Mouse (Mus musculus) forebrain, embryonic 12.5 days (tissue): ENCODE data around the gene Tcte1. TPM values are rescaled to one million over a fixed set of nuclear protein-coding genes. Genes with fewer than 3 reads are reported as not detected.

Experiments used
- ATAC-seq: fragments of 200-750 bp; cut with Nextera tagmentation; 2 replicates; pipeline ENCODE4 v1.8.0; 2017; ENCODE audit warnings: moderate TSS enrichment; ENCODE audit not compliant: low FRiP score
- H3K27ac ChIP-seq: fragments of 300-500 bp; sonication (generic); 2 replicates; pipeline ENCODE4 v1.5.1; 2016; ENCODE audit warnings: mild to moderate bottlenecking
- H3K27me3 ChIP-seq: fragments of 300-500 bp; sonication (generic); 2 replicates; pipeline ENCODE4 v1.6.1; 2016; ENCODE audit warnings: mild to moderate bottlenecking
- H3K36me3 ChIP-seq: fragments of 300-500 bp; sonication (generic); replicated peaks from 2 replicates; pipeline ENCODE4 v1.6.1; 2016; ENCODE audit warnings: mild to moderate bottlenecking
- H3K4me1 ChIP-seq: fragments of 300-500 bp; sonication (generic); 2 replicates; pipeline ENCODE4 v1.6.1; 2016
- H3K4me2 ChIP-seq: fragments of 300-500 bp; sonication (generic); 2 replicates; pipeline ENCODE4 v1.6.1; 2016; ENCODE audit warnings: mild to moderate bottlenecking, moderate library complexity
- H3K4me3 ChIP-seq: fragments of 300-500 bp; sonication (generic); replicated peaks from 2 replicates; pipeline ENCODE4 v1.5.1; 2016; ENCODE audit warnings: mild to moderate bottlenecking
- H3K9ac ChIP-seq: fragments of 300-500 bp; sonication (generic); 2 replicates; pipeline ENCODE4 v1.6.1; 2016; ENCODE audit warnings: mild to moderate bottlenecking
- H3K9me3 ChIP-seq: fragments of 300-500 bp; sonication (generic); 2 replicates; pipeline ENCODE4 v1.6.1; 2016
- WGBS: fragments of 180-500 bp; shearing (Covaris S2); methylation state at CpG from one replicate; pipeline ENCODE4 v1.1.7; 2016; 5-methylcytosine and 5-hydroxymethylcytosine counted together
- polyA plus RNA-seq: library from polyadenylated mRNA; unstranded; fragments of >200 nt; fragmentation: Nextera tagmentation; extraction: Ambion mirVana; gene quantifications from 2 replicates; pipeline ENCODE4 v1.2.1, GENCODE M21; 2016

The Tcte1 gene
- polyA plus RNA-seq, 1 experiment from 2014 or later = 2.4 TPM

- H3K36me3 ChIP-seq = peaks cover 20% of the 10 kb centered on the region
- H3K27ac ChIP-seq = peak overlapping the region; percentile 31; the same call in 1 of the 2 replicates
- H3K4me1 ChIP-seq = peaks cover 28% of the 10 kb centered on the region
- no peaks in the 10 kb centered on the region for H3K27me3 ChIP-seq
- peak; percentile 53 for ATAC-seq
- H3K4me3 ChIP-seq = no peak overlapping the region
- 35% methylated on average over 12 of the region's 12 CpGs for WGBS
- 0 out of 2 replicates have a peak overlapping the region, but pooled peaks have one; percentile 14 for H3K9ac ChIP-seq
- H3K4me2 ChIP-seq = no peak overlapping the region
- H3K9me3 ChIP-seq = no peaks in the 10 kb centered on the region; the same call in 1 of the 2 replicates
Measured at GRCm38 (mm10) chr17:45584096-45584896, 61.1 kb downstream of the Tcte1 start.

GRCm38 (mm10) chr17:45584939-45585678 lies 61.9 kb downstream of the Tcte1 start:
- H3K9me3 ChIP-seq = no peaks in the 10 kb centered on the region; the same call in 1 of the 2 replicates
- peak; percentile 68 for ATAC-seq
- peak overlapping the region; percentile 31; the same call in 1 of the 2 replicates for H3K27ac ChIP-seq
- peaks cover 28% of the 10 kb centered on the region for H3K4me1 ChIP-seq
- peaks cover 24% of the 10 kb centered on the region for H3K36me3 ChIP-seq
- H3K9ac ChIP-seq = 0 out of 2 replicates have a peak overlapping the region, but pooled peaks have one; percentile 14
- 22% methylated on average over 14 of the region's 14 CpGs for WGBS
- H3K27me3 ChIP-seq = no peaks in the 10 kb centered on the region
- no peak overlapping the region for H3K4me2 ChIP-seq
- H3K4me3 ChIP-seq = no peak overlapping the region

- 60% methylated on average over 23 of the region's 23 CpGs for WGBS
- no peak overlapping the region for H3K4me2 ChIP-seq
- no peaks in the 10 kb centered on the region for H3K27me3 ChIP-seq
- no peaks in the 10 kb centered on the region; the same call in 1 of the 2 replicates for H3K9me3 ChIP-seq
- H3K4me3 ChIP-seq = no peak overlapping the region
- 0 out of 2 replicates have a peak overlapping the region, but pooled peaks have one; percentile 31 for H3K27ac ChIP-seq
- H3K4me1 ChIP-seq = peaks cover 27% of the 10 kb centered on the region
- no peak overlapping the region for H3K9ac ChIP-seq
- ATAC-seq = no peak
- H3K36me3 ChIP-seq = peaks cover 24% of the 10 kb centered on the region
Measured at GRCm38 (mm10) chr17:45585725-45586448, 62.7 kb downstream of the Tcte1 start.

GRCm38 (mm10) chr17:45586449-45586837 lies 63.2 kb downstream of the Tcte1 start:
- no peak for ATAC-seq
- peaks cover 23% of the 10 kb centered on the region for H3K4me1 ChIP-seq
- H3K36me3 ChIP-seq = peaks cover 24% of the 10 kb centered on the region
- H3K4me3 ChIP-seq = no peak overlapping the region
- H3K4me2 ChIP-seq = no peak overlapping the region
- 98% methylated on average over 3 of the region's 3 CpGs for WGBS
- no peaks in the 10 kb centered on the region; the same call in 1 of the 2 replicates for H3K9me3 ChIP-seq
- no peaks in the 10 kb centered on the region for H3K27me3 ChIP-seq
- H3K27ac ChIP-seq = no peak overlapping the region
- H3K9ac ChIP-seq = no peak overlapping the region

- Histone ChIP-seq H3K36me3 (peaks cover 24% of the 10 kb centered on the region), H3K4me2 (no peak overlapping the region), H3K4me1 (peaks cover 37% of the 10 kb centered on the region), H3K9me3 (no peaks in the 10 kb centered on the region; the same call in 1 of the 2 replicates), H3K9ac (no peak overlapping the region), H3K4me3 (no peak overlapping the region), H3K27me3 (peaks cover 8% of the 10 kb centered on the region), H3K27ac (no peak overlapping the region)
- WGBS = 89% methylated on average over 7 of the region's 7 CpGs
- no peak for ATAC-seq
Measured at GRCm38 (mm10) chr17:45588370-45588769, 65.1 kb downstream of the Tcte1 start.

- Histone ChIP-seq H3K4me2 (no peak overlapping the region), H3K4me3 (no peak overlapping the region), H3K27ac (no peak overlapping the region), H3K9me3 (no peaks in the 10 kb centered on the region; the same call in 1 of the 2 replicates), H3K9ac (no peak overlapping the region), H3K27me3 (peaks cover 17% of the 10 kb centered on the region), H3K4me1 (peaks cover 41% of the 10 kb centered on the region), H3K36me3 (peaks cover 24% of the 10 kb centered on the region)
- WGBS = 96% methylated on average over 7 of the region's 7 CpGs
- ATAC-seq = no peak
Measured at GRCm38 (mm10) chr17:45589236-45589635, 66.0 kb downstream of the Tcte1 start.

GRCm38 (mm10) chr17:45589844-45590243 lies 66.6 kb downstream of the Tcte1 start:
- H3K9ac ChIP-seq = no peak overlapping the region
- ATAC-seq = no peak
- peaks cover 23% of the 10 kb centered on the region for H3K27me3 ChIP-seq
- H3K4me3 ChIP-seq = no peak overlapping the region
- WGBS = 91% methylated on average over 8 of the region's 8 CpGs
- no peak overlapping the region for H3K27ac ChIP-seq
- H3K4me1 ChIP-seq = peaks cover 41% of the 10 kb centered on the region
- H3K4me2 ChIP-seq = no peak overlapping the region
- H3K36me3 ChIP-seq = peaks cover 24% of the 10 kb centered on the region
- no peaks in the 10 kb centered on the region; the same call in 1 of the 2 replicates for H3K9me3 ChIP-seq

- 82% methylated on average over 6 of the region's 6 CpGs for WGBS
- peaks cover 27% of the 10 kb centered on the region for H3K27me3 ChIP-seq
- H3K9ac ChIP-seq = no peak overlapping the region
- no peak overlapping the region for H3K4me3 ChIP-seq
- ATAC-seq = no peak
- no peak overlapping the region for H3K4me2 ChIP-seq
- peaks cover 40% of the 10 kb centered on the region for H3K4me1 ChIP-seq
- no peaks in the 10 kb centered on the region; the same call in 1 of the 2 replicates for H3K9me3 ChIP-seq
- no peak overlapping the region for H3K27ac ChIP-seq
- peaks cover 24% of the 10 kb centered on the region for H3K36me3 ChIP-seq
Measured at GRCm38 (mm10) chr17:45590410-45590809, 67.2 kb downstream of the Tcte1 start.

GRCm38 (mm10) chr17:45591701-45592605 lies 68.7 kb downstream of the Tcte1 start:
- peaks cover 47% of the 10 kb centered on the region for H3K4me1 ChIP-seq
- no peak overlapping the region for H3K27ac ChIP-seq
- peaks cover 16% of the 10 kb centered on the region for H3K36me3 ChIP-seq
- H3K27me3 ChIP-seq = peaks cover 40% of the 10 kb centered on the region
- peak overlapping the region; percentile 1; the same call in 1 of the 2 replicates for H3K4me2 ChIP-seq
- no peaks in the 10 kb centered on the region for H3K9me3 ChIP-seq
- H3K4me3 ChIP-seq = no peak overlapping the region
- ATAC-seq = no peak
- WGBS = 63% methylated on average over 16 of the region's 16 CpGs
- H3K9ac ChIP-seq = peak overlapping the region; percentile 29; the same call in 1 of the 2 replicates
